In genomic region chr6:54034471-54034870, GRCm38 (mm10) we compare ENCODE assay signal across 9 mouse cellular contexts. TPM values are rescaled to one million over a fixed set of nuclear protein-coding genes. Genes with fewer than 3 reads are reported as not detected.
DNase-seq lines count a peak whose midpoint lies in the region; ATAC-seq and TF ChIP-seq lines count a peak whose summit lies in the region.
"Had no signal": no experiment of that assay in that cellular context is flagged by ENCODE, and none has a peak within 500 bp of the region (broad histone marks: within the 10 kb centered on the region; RNA-seq: fewer than 3 reads in every experiment).

No protein-coding gene starts in this region.

- peak; percentile 80 for ATAC-seq in hindbrain, postnatal 0 days

- H3K4me1 ChIP-seq in hindbrain, postnatal 0 days (ENCODE audit: insufficient read depth, low read length), result peaks cover 4% of the 10 kb centered on the region; the same call in 1 of the 2 replicates

- H3K9ac ChIP-seq in hindbrain, postnatal 0 days (replicated peaks; ENCODE audit: low read length), result no peak overlapping the region

- H3K9me3 ChIP-seq in hindbrain, postnatal 0 days (ENCODE audit: low read length), result no peaks in the 10 kb centered on the region

- no peaks in the 10 kb centered on the region for H3K36me3 ChIP-seq in hindbrain, postnatal 0 days (ENCODE audit: insufficient read depth, low read length)

- H3K27ac ChIP-seq in hindbrain, postnatal 0 days, result no peak overlapping the region

- intact Hi-C loops in left cerebral cortex, postnatal 25 days (cut with DNase I), result loop anchor here (2.0 to 5.0 kb wide), 2 partner anchors 194 to 252 kb away; no protein-coding TSS in a partner anchor

- H3K27me3 ChIP-seq in hindbrain, postnatal 0 days (ENCODE audit: insufficient read depth, low read length), result no peaks in the 10 kb centered on the region

- no peak overlapping the region for H3K4me3 ChIP-seq in hindbrain, postnatal 0 days (ENCODE audit: low read length)

- DNase-seq in MN1 (ENCODE audit: low spot score), result peak; percentile 69
- peak; percentile 73 to 79 for DNase-seq in cerebellum, postnatal 10 days
- peak; percentile 70 for DNase-seq in gastrocnemius, postnatal 10 days
- peak; percentile 89 for DNase-seq in hindbrain, postnatal 0 days (ENCODE audit: low spot score)
- peak; percentile 72 to 75 for DNase-seq in left cerebral cortex, postnatal 25 days (ENCODE audit: low spot score in 2 of 2)
- DNase-seq in mesoderm, embryonic 11.5 days (ENCODE audit: low read depth, low spot score), result peak; percentile 88
- DNase-seq in right cerebral cortex, postnatal 14 days, result peak; percentile 74
- peak; percentile 72 for DNase-seq in urinary bladder, postnatal 36 days (ENCODE audit: low spot score in 2 of 2)

- H3K4me2 ChIP-seq in hindbrain, postnatal 0 days (ENCODE audit: low read depth, low read length), result peak overlapping the region; percentile 34

- TF ChIP-seq CTCF in hindbrain, postnatal 0 days (IDR thresholded peaks at IDR 0.05; ENCODE audit: low read depth), result peak; percentile 93

- WGBS in hindbrain, postnatal 0 days, result 1% methylated on average over 9 of the region's 9 CpGs

RNA-seq across cellular contexts. Expression of gene Chn2, which starts 4.9 kb away (rescaled TPM):
- total RNA-seq in gastrocnemius, postnatal 10 days (2021), result 1 to 10 TPM; 7.1 to 7.8 TPM
- total RNA-seq in hindbrain, postnatal 0 days (2014; rRNA removed), result 35.4 and 43.8 TPM in 2 replicates
- polyA plus RNA-seq in hindbrain, postnatal 0 days (2015; fragmentation: Nextera tagmentation; extraction: Ambion mirVana), result 19.8 and 21.2 TPM in 2 replicates
- 10 to 100 TPM; 38.8 to 42.7 TPM for total RNA-seq in left cerebral cortex, postnatal 25 days (2021)

RNA-seq across cellular contexts. Expression of gene Cpvl, which starts 56.0 kb away (rescaled TPM):
- total RNA-seq in gastrocnemius, postnatal 10 days (2021), result not detected
- total RNA-seq in hindbrain, postnatal 0 days (2014; rRNA removed), result not detected in 2 replicates
- polyA plus RNA-seq in hindbrain, postnatal 0 days (2015; fragmentation: Nextera tagmentation; extraction: Ambion mirVana), result 0.15 and 0.19 TPM in 2 replicates
- not detected for total RNA-seq in left cerebral cortex, postnatal 25 days (2021)
- polyA plus RNA-seq: gonadal fat pad, adult 2 months had no signal
